Mouse (Mus musculus) stomach, embryonic 14.5 days (tissue): Measurements from ENCODE around the gene Foxc2. TPM values are rescaled to one million over a fixed set of nuclear protein-coding genes. Genes with fewer than 3 reads are reported as not detected.

ENCODE experiments used
- ATAC-seq: fragments of 200-750 bp; cut with Nextera tagmentation; 2 replicates; pipeline ENCODE4 v1.8.0; 2017; ENCODE audit warnings: low read depth, moderate TSS enrichment; ENCODE audit not compliant: insufficient number of reproducible peaks, insufficient read depth, low FRiP score
- H3K27ac ChIP-seq: fragments of 300-500 bp; sonication (generic); 2 replicates; pipeline ENCODE4 v1.5.1; 2014; ENCODE audit warnings: mild to moderate bottlenecking, low read length, moderate library complexity, mixed read lengths
- H3K27me3 ChIP-seq: fragments of 300-500 bp; sonication (generic); 2 replicates; pipeline ENCODE4 v1.6.1; 2014; ENCODE audit warnings: low read length, control low read depth, mixed read lengths; ENCODE audit not compliant: control insufficient read depth, insufficient read depth
- H3K36me3 ChIP-seq: fragments of 300-500 bp; sonication (generic); 2 replicates; pipeline ENCODE4 v1.6.1; 2014; ENCODE audit warnings: mild to moderate bottlenecking, control low read depth, low read length, moderate library complexity, mixed read lengths; ENCODE audit not compliant: control insufficient read depth, insufficient read depth
- H3K4me1 ChIP-seq: fragments of 300-500 bp; sonication (generic); 2 replicates; pipeline ENCODE4 v1.6.1; 2014; ENCODE audit warnings: low read length, control low read depth, mixed read lengths; ENCODE audit not compliant: control insufficient read depth, insufficient read depth
- H3K4me2 ChIP-seq: fragments of 300-500 bp; sonication (generic); replicated peaks from 2 replicates; pipeline ENCODE4 v1.6.1; 2014; ENCODE audit warnings: low read depth, low read length, control low read depth
- H3K4me3 ChIP-seq: fragments of 300-500 bp; sonication (generic); 2 replicates; pipeline ENCODE4 v1.5.1; 2014; ENCODE audit warnings: low read depth, low read length, control low read depth
- H3K9ac ChIP-seq: fragments of 300-500 bp; sonication (generic); replicated peaks from 2 replicates; pipeline ENCODE4 v1.6.1; 2014; ENCODE audit warnings: low read depth, mild to moderate bottlenecking, control low read depth, low read length, moderate library complexity, mixed read lengths
- H3K9me3 ChIP-seq: fragments of 300-500 bp; sonication (generic); 2 replicates; pipeline ENCODE4 v1.6.1; 2016; ENCODE audit warnings: low read depth, low read length, control low read depth; ENCODE audit not compliant: control insufficient read depth
- WGBS: fragments of 180-500 bp; shearing (Covaris S2); extraction: QIAGEN DNeasy Blood & Tissue Kit; methylation state at CpG from one replicate; pipeline ENCODE4 v1.1.7; 2014; 5-methylcytosine and 5-hydroxymethylcytosine counted together
- polyA plus RNA-seq: library from polyadenylated mRNA; unstranded; fragments of >200 nt; fragmentation: Nextera tagmentation; extraction: Ambion mirVana; gene quantifications from 2 replicates; pipeline ENCODE4 v1.2.1, GENCODE M21; 2014

Foxc2 gene
- polyA plus RNA-seq, 1 experiment from 2014 or later, result 0.20 TPM

DNA sequence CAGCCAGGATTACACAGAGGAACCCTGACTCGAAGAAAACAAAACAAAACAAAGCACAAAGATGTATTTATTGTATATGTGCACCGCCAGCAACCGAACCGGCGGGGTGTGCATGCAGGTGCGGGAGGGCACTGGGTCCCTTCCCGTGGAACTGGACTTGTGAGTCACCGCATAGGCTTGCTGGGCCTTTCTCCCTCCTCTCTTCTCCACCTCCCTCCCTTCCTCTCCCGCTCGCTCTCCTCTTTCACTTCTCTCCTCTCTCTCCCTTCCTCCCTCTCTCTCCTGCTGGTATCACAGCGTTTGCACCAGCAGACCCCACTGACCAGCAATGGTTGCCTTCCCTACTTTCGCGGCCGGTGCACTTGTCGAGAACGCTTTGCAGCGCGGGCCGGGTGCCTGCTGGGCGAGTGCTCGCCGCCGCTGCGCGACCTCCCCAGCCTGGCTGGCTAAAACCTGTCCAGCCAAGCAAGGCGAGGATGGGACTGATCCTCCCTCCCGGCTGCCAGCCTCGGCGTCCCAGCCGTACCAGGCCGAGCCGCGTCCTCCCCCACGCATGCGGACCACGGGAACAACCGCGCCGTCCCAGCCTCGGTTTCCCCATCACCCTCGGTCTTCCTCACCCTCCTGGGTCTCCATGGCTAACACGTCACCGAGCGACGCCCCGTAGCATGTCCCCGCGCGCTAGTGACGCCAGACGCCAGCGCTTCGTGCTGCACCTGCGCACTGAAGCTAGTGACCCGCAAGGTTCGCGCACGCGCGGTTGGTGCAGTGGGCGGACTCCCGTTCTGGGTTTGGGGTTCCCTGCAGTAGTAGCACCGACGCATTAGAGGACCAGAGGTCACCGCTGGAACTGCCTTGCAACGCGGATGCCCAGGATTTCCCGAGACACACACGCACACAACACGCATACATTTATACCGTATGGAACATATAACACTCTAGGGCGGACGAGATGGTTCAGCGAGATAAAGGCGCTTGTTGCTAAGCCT is 8.0 kb upstream of the Foxc2 start, which contains the start of gene Mthfsd:
TSS of gene Mthfsd (minus strand) at position 725 of the 989 bp plus-strand sequence.
- WGBS, result 1% methylated on average over 74 of the region's 75 CpGs
- H3K27ac ChIP-seq, result peak within 1 kb of the TSS; percentile 71
- ATAC-seq, result peak; percentile 91

DNA sequence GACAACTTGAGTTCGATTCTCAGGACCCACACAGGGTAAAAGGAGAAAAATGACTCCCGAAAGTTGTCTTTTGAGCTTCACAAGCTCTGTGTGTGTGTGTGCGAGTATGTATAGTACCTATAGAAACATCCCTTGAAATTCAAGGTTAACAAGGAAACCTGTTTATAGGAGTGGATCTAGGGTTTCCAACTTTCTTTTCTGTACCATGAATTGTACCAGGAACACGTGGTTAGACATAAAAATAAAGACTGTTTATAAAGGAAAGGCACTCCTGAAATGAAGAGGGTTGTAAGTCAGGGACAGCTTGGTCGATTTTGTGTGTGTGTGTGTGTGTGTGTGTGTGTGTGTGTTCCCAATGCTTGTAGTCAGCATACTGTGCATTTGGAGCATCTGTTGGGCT is 7.3 kb upstream of the Foxc2 start:
- peak overlapping the region; percentile 88 for H3K4me2 ChIP-seq
- H3K27me3 ChIP-seq, result 0 out of 2 replicates have a peak, but pooled peaks cover 3% of the 10 kb centered on the region
- no peak for ATAC-seq
- H3K4me3 ChIP-seq, result peak overlapping the region; percentile 90
- H3K36me3 ChIP-seq, result peaks cover 17% of the 10 kb centered on the region; the same call in 1 of the 2 replicates
- H3K4me1 ChIP-seq, result peaks cover 8% of the 10 kb centered on the region; the same call in 1 of the 2 replicates
- no peak overlapping the region for H3K27ac ChIP-seq
- 18% methylated on average over 5 of the region's 5 CpGs for WGBS
- H3K9me3 ChIP-seq, result no peaks in the 10 kb centered on the region
- H3K9ac ChIP-seq, result peak overlapping the region; percentile 85; the same call in 1 of the 2 replicates

More for the DNA sequence above, 8.0 kb upstream of the Foxc2 start, which contains the start of gene Mthfsd:
- H3K4me1 ChIP-seq, result peaks cover 8% of the 10 kb centered on the region; the same call in 1 of the 2 replicates
- H3K9ac ChIP-seq, result peak within 1 kb of the TSS; percentile 85
- no peaks in the 10 kb centered on the region for H3K9me3 ChIP-seq
- H3K36me3 ChIP-seq, result peaks cover 24% of the 10 kb centered on the region
- H3K4me3 ChIP-seq, result peak within 1 kb of the TSS; percentile 90
- H3K27me3 ChIP-seq, result no peaks in the 10 kb centered on the region
- H3K4me2 ChIP-seq, result peak within 1 kb of the TSS; percentile 88

DNA sequence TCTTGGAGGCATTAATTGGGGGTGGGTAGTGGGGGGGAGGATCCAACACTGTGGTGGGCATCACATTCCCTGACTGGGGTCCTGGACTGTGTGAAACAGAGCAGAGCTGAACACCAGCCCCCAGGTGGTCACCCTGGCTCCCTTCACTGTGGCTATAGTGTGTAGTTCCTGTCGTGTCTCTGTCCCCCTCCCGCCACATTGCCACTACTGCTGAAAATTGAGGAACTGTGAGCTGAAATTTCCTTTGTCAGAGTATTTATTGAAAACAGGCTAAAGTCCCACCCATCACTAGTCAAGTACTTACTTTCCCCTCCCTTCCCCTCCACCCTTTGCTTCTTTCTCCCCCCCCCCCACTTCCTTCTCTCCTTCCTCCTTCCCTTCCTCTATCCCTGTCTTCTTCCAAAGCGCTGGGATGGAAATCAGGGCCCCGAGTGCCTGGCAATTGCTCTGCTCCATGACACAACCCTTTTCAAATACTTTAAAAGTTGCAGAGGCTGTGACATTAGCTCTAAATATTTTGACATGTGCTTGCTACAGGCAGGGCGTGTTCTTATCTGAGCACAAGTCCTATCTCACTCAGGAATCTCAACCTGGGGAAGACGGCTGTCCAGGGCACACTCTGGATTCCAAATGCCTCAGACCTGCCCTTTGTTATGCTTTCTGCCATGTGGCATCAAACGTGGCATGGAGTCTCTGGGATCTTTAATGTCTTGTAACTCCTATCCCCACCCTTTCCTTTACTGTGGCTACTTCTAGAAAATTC is 4.6 kb upstream of the Foxc2 start:
- Histone ChIP-seq H3K4me3 (no peak overlapping the region), H3K27ac (no peak overlapping the region), H3K27me3 (peaks cover 17% of the 10 kb centered on the region), H3K4me1 (peaks cover 8% of the 10 kb centered on the region; the same call in 1 of the 2 replicates), H3K9me3 (no peaks in the 10 kb centered on the region), H3K9ac (no peak overlapping the region), H3K36me3 (peaks cover 2% of the 10 kb centered on the region; the same call in 1 of the 2 replicates), H3K4me2 (no peak overlapping the region)
- ATAC-seq, result no peak
- WGBS, result 38% methylated on average over 7 of the region's 7 CpGs

DNA sequence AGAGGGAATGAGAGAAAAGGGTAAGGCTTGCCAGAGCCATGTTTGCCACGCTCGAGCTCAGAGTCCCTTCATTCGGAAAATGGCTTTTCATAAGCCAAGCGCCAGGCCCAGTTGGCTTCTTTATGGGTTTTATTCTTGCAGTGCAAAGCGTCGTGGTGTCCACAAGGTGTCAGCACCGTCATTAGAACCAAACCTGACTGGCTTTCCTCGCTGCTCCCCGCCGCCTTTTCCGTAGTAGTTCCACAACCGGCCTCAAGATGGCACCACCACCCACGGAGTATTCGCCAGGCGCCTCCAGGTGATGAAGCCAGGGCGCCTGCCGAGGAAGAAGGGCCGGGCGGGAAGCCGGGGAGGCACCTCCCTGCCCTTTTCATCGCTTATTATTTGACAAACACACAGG is 2.7 kb upstream of the Foxc2 start:
- 1% methylated on average over 21 of the region's 21 CpGs for WGBS
- peak; percentile 44; the same call in 1 of the 2 replicates for ATAC-seq
- peak overlapping the region; percentile 17; the same call in 1 of the 2 replicates for H3K4me2 ChIP-seq
- H3K9ac ChIP-seq, result no peak overlapping the region
- H3K27ac ChIP-seq, result no peak overlapping the region
- H3K36me3 ChIP-seq, result no peaks in the 10 kb centered on the region
- peaks cover 15% of the 10 kb centered on the region for H3K4me1 ChIP-seq
- H3K4me3 ChIP-seq, result no peak overlapping the region
- no peaks in the 10 kb centered on the region for H3K9me3 ChIP-seq
- H3K27me3 ChIP-seq, result peaks cover 36% of the 10 kb centered on the region

DNA sequence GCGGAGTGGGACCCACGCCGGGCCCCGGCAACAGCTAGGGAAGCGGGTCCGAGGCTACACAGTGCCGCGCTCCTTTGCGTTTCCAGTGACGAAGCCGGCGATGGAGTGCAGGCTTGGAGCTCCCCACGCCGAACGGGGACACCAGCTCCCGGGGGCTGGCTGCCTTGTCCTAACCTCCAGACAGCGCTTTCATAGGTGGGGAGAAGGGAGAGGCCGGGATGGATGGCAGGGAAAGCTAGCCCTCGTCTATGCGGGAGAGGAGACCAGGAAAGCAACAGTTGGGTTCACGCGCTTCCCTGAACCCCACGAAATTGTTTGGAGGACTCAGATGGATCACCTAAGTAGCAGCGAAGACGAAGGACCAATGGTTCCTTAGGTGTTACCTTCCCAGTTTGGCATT is 835 bp upstream of the Foxc2 start:
- Histone ChIP-seq H3K4me3 (no peak overlapping the region), H3K27ac (no peak overlapping the region), H3K9me3 (no peaks in the 10 kb centered on the region), H3K9ac (no peak overlapping the region), H3K4me1 (peaks cover 15% of the 10 kb centered on the region), H3K27me3 (peaks cover 48% of the 10 kb centered on the region), H3K4me2 (no peak overlapping the region), H3K36me3 (no peaks in the 10 kb centered on the region)
- no peak for ATAC-seq
- WGBS, result 2% methylated on average over 25 of the region's 25 CpGs

DNA sequence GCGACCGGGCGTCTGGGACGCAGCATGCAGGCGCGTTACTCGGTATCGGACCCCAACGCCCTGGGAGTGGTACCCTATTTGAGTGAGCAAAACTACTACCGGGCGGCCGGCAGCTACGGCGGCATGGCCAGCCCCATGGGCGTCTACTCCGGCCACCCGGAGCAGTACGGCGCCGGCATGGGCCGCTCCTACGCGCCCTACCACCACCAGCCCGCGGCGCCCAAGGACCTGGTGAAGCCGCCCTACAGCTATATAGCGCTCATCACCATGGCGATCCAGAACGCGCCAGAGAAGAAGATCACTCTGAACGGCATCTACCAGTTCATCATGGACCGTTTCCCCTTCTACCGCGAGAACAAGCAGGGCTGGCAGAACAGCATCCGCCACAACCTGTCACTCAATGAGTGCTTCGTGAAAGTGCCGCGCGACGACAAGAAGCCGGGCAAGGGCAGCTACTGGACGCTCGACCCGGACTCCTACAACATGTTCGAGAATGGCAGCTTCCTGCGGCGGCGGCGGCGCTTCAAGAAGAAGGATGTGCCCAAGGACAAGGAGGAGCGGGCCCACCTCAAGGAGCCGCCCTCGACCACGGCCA is 717 bp downstream of the Foxc2 start:
- under 1% methylated on average over 55 of the region's 55 CpGs for WGBS
- H3K9ac ChIP-seq, result no peak overlapping the region
- H3K27ac ChIP-seq, result no peak overlapping the region
- peak overlapping the region; percentile 84 for H3K4me2 ChIP-seq
- peak overlapping the region; percentile 43 for H3K4me3 ChIP-seq
- H3K4me1 ChIP-seq, result peaks cover 15% of the 10 kb centered on the region
- no peaks in the 10 kb centered on the region for H3K36me3 ChIP-seq
- ATAC-seq, result 0 out of 2 replicates have a peak, but pooled peaks have one; percentile 28
- peaks cover 61% of the 10 kb centered on the region for H3K27me3 ChIP-seq
- H3K9me3 ChIP-seq, result no peaks in the 10 kb centered on the region

DNA sequence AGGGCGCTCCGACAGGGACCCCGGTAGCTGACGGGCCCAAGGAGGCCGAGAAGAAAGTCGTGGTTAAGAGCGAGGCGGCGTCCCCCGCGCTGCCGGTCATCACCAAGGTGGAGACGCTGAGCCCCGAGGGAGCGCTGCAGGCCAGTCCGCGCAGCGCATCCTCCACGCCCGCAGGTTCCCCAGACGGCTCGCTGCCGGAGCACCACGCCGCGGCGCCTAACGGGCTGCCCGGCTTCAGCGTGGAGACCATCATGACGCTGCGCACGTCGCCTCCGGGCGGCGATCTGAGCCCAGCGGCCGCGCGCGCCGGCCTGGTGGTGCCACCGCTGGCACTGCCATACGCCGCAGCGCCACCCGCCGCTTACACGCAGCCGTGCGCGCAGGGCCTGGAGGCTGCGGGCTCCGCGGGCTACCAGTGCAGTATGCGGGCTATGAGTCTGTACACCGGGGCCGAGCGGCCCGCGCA is 1.2 kb downstream of the Foxc2 start:
- Histone ChIP-seq H3K36me3 (no peaks in the 10 kb centered on the region), H3K9ac (no peak overlapping the region), H3K4me2 (peak overlapping the region; percentile 84), H3K9me3 (no peaks in the 10 kb centered on the region), H3K4me3 (peak overlapping the region; percentile 43), H3K27me3 (peaks cover 66% of the 10 kb centered on the region), H3K4me1 (peaks cover 15% of the 10 kb centered on the region), H3K27ac (no peak overlapping the region)
- under 1% methylated on average over 59 of the region's 62 CpGs for WGBS
- no peak for ATAC-seq
